Mouse (Mus musculus): Measurements from ENCODE around the gene Col5a2.
"Not testable (repeated sequence)": the region's sequence is repeated elsewhere in the genome, so short reads cannot be mapped to it uniquely, and the experiment has no call there.

The Col5a2 gene

DNA sequence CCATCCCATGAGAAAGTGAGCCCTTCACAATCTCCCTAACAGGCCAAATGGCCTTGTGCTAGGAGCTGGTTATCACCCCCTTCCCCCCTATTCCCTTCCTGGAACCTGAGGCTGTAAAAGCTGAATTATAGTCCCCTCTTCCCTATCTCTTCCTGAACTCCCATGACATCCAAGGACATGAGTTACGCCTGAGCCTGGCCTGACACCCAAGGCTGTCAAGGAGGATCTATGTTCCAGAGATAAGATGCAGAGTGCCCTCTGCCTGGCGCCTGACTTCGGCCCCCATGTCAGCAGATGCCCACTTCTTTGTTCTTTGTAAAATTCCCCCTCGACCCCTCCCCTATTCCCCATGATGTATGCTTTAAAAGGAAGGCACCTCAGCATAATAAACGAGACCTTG, 73.9 kb downstream of the Col5a2 start:
- not testable (repeated sequence) for DNase-seq (ENCODE audit: low spot score in 2 of 2)

DNA sequence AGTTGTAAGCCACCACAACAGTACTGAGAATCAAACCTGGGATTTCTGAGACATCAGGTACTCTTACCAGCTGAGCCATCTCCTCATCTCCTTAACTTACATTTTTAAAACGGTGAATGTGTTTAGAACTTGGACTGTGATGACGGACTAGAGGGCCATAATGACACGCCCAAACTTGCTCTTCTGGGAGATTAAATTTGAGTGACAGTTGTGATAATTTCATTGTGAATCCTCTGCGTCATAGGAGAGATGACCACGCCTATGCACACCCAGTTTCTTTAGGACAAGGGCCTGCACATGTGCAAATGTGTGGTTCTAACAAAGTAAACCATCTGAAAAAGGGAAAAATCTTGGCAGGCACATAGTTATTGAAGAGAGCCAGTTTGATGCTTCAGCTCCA, 79.2 kb downstream of the Col5a2 start:
- no peak for DNase-seq (ENCODE audit: low spot score in 2 of 2)

DNA sequence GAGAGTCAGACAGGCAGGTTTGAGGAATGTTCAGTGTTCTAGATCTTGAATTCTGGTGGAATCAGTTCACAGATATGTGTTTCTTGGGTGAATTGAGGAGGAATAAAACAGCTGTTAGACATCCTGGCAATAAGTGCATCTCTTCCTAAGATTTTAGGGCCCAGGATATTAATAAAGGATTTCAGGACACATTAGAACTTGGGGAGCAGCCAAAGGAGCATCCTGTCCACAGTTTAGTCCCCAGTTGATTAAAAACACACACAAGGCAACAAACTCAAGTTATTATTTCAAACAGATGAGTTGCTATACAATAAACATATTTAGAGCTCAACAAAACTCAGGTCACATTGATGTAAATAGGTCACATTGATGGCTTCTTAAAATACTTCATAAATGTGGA, 82.5 kb downstream of the Col5a2 start:
- DNase-seq (ENCODE audit: low spot score in 2 of 2), result peak; percentile 10 to 17

DNA sequence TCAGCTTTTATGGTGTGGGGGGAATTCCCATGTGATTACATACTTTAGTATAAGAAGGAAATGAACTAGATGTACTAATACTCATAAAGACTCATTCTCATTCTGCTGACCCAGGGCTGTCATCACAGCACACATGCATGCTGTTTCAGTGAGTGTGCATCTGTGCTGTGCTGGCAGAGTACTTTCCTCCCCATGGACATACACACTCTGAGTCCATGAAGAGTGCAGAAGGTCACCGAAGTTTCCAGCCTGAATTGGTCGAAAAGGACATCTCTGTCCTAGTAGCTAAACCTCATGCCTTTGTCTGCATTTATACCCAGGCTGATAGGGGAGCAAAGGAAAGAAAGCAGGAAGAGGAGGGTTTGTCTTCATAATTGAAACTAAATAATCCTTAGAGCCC, 83.2 kb downstream of the Col5a2 start:
- no peak for DNase-seq (ENCODE audit: low spot score in 2 of 2)

DNA sequence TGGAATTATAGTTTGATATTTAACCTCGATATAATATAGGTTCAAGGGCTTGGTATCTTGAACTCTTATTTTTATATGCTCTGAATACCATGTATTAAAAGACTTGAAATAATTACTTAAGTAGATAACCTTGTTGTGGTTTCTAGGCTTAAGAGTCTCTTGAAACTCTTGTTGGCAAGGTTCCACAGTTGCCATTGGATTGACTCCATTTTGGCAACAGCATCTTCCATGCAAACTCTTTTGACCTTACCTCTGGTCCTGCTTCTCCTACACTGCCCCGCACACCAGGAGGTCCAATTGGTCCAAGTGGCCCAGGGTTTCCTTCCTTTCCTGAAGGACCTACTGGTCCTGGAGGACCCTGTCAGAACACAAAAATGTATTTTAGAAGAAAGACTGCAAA, 121.2 kb downstream of the Col5a2 start:
- peak in 1 of 2 experiments; percentile 35 for DNase-seq (ENCODE audit: low spot score in 2 of 2)

DNA sequence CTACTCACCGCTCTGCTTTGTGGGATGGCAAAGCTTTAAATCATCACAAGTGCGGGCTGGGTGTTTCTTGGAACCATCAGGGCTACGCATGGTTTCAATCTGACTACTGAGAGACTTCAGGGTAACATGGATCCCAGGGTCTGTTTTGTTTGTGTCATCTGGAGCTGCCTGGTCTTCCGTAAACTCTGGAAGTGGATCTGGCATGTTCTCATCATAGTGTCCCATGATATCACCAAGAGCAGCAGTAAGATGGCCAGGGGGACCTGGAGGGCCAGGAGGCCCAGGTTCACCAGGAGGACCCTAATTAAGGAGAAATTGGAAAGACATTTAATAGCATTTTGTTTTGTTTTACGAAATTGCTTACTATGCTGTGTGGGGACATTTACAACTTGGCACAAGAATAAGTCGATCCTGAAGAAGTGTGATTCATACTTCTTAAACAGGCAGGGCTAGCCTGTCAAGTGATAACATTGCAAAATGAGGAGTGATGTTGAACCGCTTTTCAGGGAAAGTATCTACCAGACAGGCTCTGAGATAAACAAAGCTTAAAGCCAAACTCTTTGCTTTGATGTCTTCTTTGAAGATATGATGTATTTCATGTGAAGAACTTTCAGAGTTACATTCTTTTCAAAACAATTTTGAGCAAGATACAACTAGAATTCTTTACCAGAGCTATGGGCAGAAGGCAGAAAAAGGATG, 122.9 kb downstream of the Col5a2 start:
- peak in 1 of 2 experiments; percentile 8 for DNase-seq (ENCODE audit: low spot score in 2 of 2)

DNA sequence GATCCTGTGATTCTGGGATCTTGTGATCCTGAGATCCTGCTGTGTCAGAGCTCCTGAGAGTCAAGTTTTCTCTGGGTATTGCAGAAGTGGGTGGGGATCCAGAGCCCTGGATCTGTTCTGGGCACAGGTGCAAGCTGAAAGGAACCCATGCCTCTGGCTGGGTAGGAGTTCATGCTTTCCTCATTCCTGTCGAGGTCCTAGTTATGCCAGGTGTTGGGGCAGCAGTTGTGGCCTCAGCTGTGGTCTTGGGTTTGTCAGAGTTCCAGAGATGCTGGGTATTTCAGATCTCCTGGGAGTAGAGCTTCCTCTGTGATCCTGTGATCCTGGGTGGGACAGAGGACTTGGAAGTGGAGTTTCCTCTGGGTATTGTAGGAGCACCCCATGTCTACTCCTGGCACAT, 137.7 kb downstream of the Col5a2 start:
- no peak for DNase-seq (ENCODE audit: low spot score in 2 of 2)

DNA sequence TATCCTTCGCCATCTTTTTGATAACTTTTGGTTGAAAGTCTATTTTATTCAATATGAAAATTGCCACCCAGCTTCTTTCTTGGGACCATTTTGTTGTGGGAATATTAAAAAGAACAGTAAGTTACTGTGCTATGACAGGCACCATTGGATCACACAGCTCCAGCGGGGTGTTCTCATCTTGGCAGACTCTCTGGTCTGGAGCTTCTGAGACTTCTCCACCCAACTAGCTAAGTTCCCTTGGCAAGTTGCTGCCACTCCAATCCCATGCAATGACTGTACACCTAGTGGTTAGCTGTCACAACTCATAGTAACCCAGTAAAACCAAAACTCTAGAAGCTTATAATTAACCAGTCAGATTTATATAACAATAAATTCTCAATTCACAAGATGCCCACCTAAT, 139.8 kb downstream of the Col5a2 start:
- no peak for DNase-seq (ENCODE audit: low spot score in 2 of 2)

DNA sequence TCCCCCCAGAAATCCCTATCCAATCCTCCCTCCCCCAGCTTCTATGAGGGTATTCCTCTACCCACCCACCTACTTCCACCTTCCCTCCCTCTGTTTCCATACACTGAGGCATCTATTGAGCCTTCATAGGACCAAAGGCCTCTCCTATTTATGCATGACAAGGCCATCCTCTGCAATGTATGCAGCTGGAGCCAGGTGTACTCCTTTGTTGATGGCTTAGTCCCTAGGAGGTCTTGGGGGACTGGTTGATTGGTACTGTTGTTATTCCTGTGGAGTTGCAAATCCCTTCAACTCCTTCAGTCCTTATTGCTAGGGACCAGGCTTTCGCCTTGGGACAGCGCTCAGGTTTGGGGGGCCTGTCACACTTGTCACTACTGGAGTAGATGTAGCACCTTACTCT, 143.4 kb downstream of the Col5a2 start:
- DNase-seq (ENCODE audit: low spot score in 2 of 2), result no peak

DNA sequence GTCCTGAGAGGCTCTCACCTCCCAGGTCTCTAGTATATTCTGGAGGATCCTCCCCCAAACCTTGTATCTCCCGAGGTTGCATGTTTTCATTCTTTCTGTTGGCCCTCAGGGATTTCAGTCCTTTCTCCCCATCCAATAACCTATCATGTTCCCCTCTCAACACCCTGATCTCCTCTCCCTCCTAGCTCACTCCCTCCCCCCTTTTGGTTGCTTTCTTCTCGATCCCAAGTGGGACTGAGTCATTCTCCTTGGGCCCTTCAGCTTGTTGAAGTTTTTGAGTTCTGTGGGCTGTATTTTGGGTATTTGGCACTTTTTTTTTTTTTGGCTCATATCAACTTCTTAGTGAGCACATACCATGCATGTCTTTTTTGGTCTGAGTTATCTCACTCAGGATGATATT, 143.9 kb downstream of the Col5a2 start:
- no peak for DNase-seq (ENCODE audit: low spot score in 2 of 2)

DNA sequence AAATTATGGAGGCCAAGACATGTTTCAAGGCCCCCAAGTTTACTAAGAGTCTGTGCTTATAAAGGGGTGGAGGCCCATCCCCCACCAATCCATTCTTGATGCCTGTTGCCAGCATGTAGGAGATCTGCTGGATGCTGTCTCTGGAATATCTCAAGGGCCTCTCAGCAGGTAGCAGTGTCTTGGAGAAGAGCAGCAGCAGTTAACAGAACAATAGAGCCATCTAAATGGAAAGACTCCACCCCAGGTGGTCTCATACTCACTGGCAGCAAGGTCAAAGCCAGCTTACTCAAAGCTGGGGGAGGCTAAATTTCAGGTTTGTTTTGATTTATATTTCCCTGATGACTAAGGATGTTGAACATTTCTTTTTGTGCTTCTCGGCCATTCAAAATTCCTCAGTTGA, 145.1 kb downstream of the Col5a2 start:
- no peak for DNase-seq (ENCODE audit: low spot score in 2 of 2)

DNA sequence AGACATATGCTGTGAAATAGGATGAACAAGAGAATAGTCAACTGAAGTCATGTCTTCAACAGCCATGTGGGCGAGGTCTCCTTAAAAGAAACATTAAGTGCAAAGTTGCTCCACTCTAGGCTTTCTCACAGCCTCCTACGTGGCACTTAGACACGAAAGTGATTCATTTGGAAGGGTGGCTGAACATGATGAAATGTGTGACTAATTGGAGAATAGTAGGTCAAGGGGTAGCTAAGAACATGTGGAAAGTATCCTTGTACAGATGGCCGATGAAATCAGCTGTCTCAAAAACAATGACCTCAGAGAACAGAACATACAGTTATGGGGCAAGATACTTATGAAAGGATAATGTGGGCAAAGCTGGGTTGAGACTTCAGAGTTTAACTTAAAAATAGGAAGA, 147.1 kb downstream of the Col5a2 start:
- peak; percentile 64 to 65 for DNase-seq (ENCODE audit: low spot score in 2 of 2)

DNA sequence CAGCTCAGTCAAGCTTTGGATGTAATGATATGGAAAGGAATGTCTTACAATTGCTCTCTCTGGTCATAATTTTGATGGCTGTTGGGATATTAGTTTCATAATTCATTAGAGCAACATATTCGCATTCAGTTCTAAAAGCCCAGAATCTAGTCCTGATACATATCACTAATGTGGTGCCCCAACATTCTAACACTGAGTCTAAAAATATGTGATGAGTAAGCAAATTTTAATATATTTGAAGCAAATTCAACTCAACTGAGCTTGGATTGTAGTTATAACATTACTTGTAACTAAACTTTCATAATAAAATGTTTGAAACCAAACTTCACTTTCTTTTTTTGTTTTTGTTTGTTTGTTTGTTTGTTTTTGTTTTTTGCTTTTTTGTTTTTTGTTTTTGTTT, 173.9 kb downstream of the Col5a2 start:
- DNase-seq (ENCODE audit: low spot score in 2 of 2), result no peak

Measured in heart, adult 9 months (tissue).